Mouse (Mus musculus) liver, adult 2 months (tissue): ENCODE results near the gene Dhx32. TPM values are rescaled to one million over a fixed set of nuclear protein-coding genes. Genes with fewer than 3 reads are reported as not detected.

Experiments
- DNase-seq: peaks from one replicate; pipeline ENCODE4 v3.0.0-alpha.2; 2011; ENCODE audit warnings: low read depth, low spot score; ENCODE audit errors: extremely low read depth
- H3K27ac ChIP-seq: fragments of 200-500 bp; replicated peaks from 2 replicates; pipeline ENCODE4 v1.5.1; 2012; ENCODE audit warnings: low read depth, mild to moderate bottlenecking, control low read depth, inconsistent platforms, low read length; ENCODE audit not compliant: insufficient read depth
- H3K27me3 ChIP-seq: fragments of 200-500 bp; 2 replicates; pipeline ENCODE4 v1.6.1; 2012; ENCODE audit warnings: mild to moderate bottlenecking, moderate library complexity, low read length, inconsistent platforms; ENCODE audit not compliant: control insufficient read depth, insufficient read depth
- H3K36me3 ChIP-seq: fragments of 200-500 bp; 2 replicates; pipeline ENCODE4 v1.6.1; 2012; ENCODE audit warnings: low read length, inconsistent platforms; ENCODE audit not compliant: control insufficient read depth, insufficient read depth
- H3K4me1 ChIP-seq: fragments of 200-500 bp; 2 replicates; pipeline ENCODE4 v1.6.1; 2011; ENCODE audit warnings: low read length; ENCODE audit not compliant: control insufficient read depth, insufficient read depth
- H3K4me3 ChIP-seq: fragments of 200-500 bp; 2 replicates; pipeline ENCODE4 v1.5.1; 2011; ENCODE audit warnings: low read depth, mild to moderate bottlenecking, control low read depth, low read length, moderate library complexity; ENCODE audit not compliant: insufficient read depth
- H3K79me2 ChIP-seq: fragments of 200-500 bp; 2 replicates; pipeline ENCODE4 v1.6.1; 2012; ENCODE audit warnings: inconsistent platforms, mild to moderate bottlenecking, low read length, moderate library complexity; ENCODE audit not compliant: control insufficient read depth, insufficient read depth
- H3K9ac ChIP-seq: fragments of 200-500 bp; 2 replicates; pipeline ENCODE4 v1.6.1; 2012; ENCODE audit warnings: low read depth, mild to moderate bottlenecking, control low read depth, inconsistent platforms, low read length
- CTCF ChIP-seq: fragments of 200-500 bp; IDR thresholded peaks from 2 replicates; pipeline ENCODE4 v1.5.1; 2011; ENCODE audit warnings: low read depth, low read length, control low read depth
- POLR2A ChIP-seq: fragments of 200-500 bp; IDR thresholded peaks from 2 replicates; pipeline ENCODE4 v1.6.1; 2011; ENCODE audit warnings: low read length, control low read depth; ENCODE audit not compliant: insufficient read depth; ENCODE audit errors: extremely low read depth
- WGBS: fragments of 180-500 bp; shearing (Covaris S2); methylation state at CpG from one replicate; pipeline ENCODE4 v1.1.7; 2018; 5-methylcytosine and 5-hydroxymethylcytosine counted together
- polyA plus RNA-seq: library from polyadenylated mRNA; depleted of rRNA; stranded (reverse); fragments of >200 nt; gene quantifications from 2 replicates; pipeline ENCODE4 v1.2.3, GENCODE M21; 2012
- total RNA-seq: library from RNA; depleted of rRNA; stranded (reverse); fragments of >200 nt; gene quantifications from 2 replicates; pipeline ENCODE4 v1.2.3, GENCODE M21; 2014

Gene Dhx32
- total and polyA plus RNA-seq, 2 experiments = 17.0 to 24.0 TPM

- Histone ChIP-seq H3K9ac (no peak overlapping the region), H3K4me3 (no peak overlapping the region), H3K27me3 (no peaks in the 10 kb centered on the region), H3K36me3 (no peaks in the 10 kb centered on the region), H3K4me1 (peaks cover 12% of the 10 kb centered on the region), H3K79me2 (no peaks in the 10 kb centered on the region), H3K27ac (peak overlapping the region; percentile 55)
- 33% methylated on average over 1 of the region's 1 CpGs for WGBS
- DNase-seq = no peak
- no peak for TF ChIP-seq CTCF
- TF ChIP-seq POLR2A = no peak
Observed at GRCm38 (mm10) chr7:133792771-133793170, 10.2 kb upstream of the Dhx32 start.

GRCm38 (mm10) chr7:133790608-133791229 is 8.2 kb upstream of the Dhx32 start:
- Histone ChIP-seq H3K79me2 (no peaks in the 10 kb centered on the region), H3K36me3 (no peaks in the 10 kb centered on the region), H3K27me3 (no peaks in the 10 kb centered on the region), H3K27ac (no peak overlapping the region), H3K4me3 (no peak overlapping the region), H3K4me1 (peaks cover 12% of the 10 kb centered on the region), H3K9ac (no peak overlapping the region)
- 90% methylated on average over 4 of the region's 4 CpGs for WGBS
- no peak for TF ChIP-seq CTCF
- TF ChIP-seq POLR2A = no peak
- no peak for DNase-seq

- Histone ChIP-seq H3K27me3 (no peaks in the 10 kb centered on the region), H3K4me1 (peaks cover 12% of the 10 kb centered on the region), H3K27ac (no peak overlapping the region), H3K9ac (no peak overlapping the region), H3K79me2 (no peaks in the 10 kb centered on the region), H3K4me3 (no peak overlapping the region), H3K36me3 (no peaks in the 10 kb centered on the region)
- 93% methylated on average over 4 of the region's 4 CpGs for WGBS
- DNase-seq = no peak
- no peak for TF ChIP-seq CTCF
Observed at GRCm38 (mm10) chr7:133790171-133790570, 7.6 kb upstream of the Dhx32 start.

GRCm38 (mm10) chr7:133788147-133788546 is 5.6 kb upstream of the Dhx32 start:
- Histone ChIP-seq H3K4me3 (no peak overlapping the region), H3K9ac (no peak overlapping the region), H3K4me1 (peaks cover 4% of the 10 kb centered on the region), H3K27me3 (no peaks in the 10 kb centered on the region), H3K36me3 (no peaks in the 10 kb centered on the region), H3K79me2 (no peaks in the 10 kb centered on the region), H3K27ac (no peak overlapping the region)
- TF ChIP-seq CTCF (no peak), POLR2A (no peak)
- DNase-seq = no peak
- WGBS = 76% methylated on average over 3 of the region's 3 CpGs

- Histone ChIP-seq H3K36me3 (no peaks in the 10 kb centered on the region), H3K79me2 (no peaks in the 10 kb centered on the region)
- WGBS = 90% methylated on average over 6 of the region's 6 CpGs
Observed at GRCm38 (mm10) chr7:133787571-133787970, 5.0 kb upstream of the Dhx32 start.

GRCm38 (mm10) chr7:133781991-133782390 is 535 bp downstream of the Dhx32 start:
- H3K27me3 ChIP-seq = no peaks in the 10 kb centered on the region
- no peaks in the 10 kb centered on the region for H3K36me3 ChIP-seq
- H3K27ac ChIP-seq = no peak overlapping the region
- no peak overlapping the region for H3K4me3 ChIP-seq
- no peaks in the 10 kb centered on the region for H3K79me2 ChIP-seq
- H3K4me1 ChIP-seq = no peaks in the 10 kb centered on the region
- no peak overlapping the region for H3K9ac ChIP-seq
- WGBS = 84% methylated on average over 6 of the region's 6 CpGs
- no peak for DNase-seq
- TF ChIP-seq POLR2A (no peak), CTCF (no peak)

More at GRCm38 (mm10) chr7:133787571-133787970, 5.0 kb upstream of the Dhx32 start:
- TF ChIP-seq POLR2A (no peak), CTCF (no peak)
- no peak overlapping the region for H3K9ac ChIP-seq
- no peak overlapping the region for H3K4me3 ChIP-seq
- no peaks in the 10 kb centered on the region; the same call in 1 of the 2 replicates for H3K4me1 ChIP-seq
- no peak overlapping the region for H3K27ac ChIP-seq
- DNase-seq = no peak
- no peaks in the 10 kb centered on the region for H3K27me3 ChIP-seq
